Mouse (Mus musculus) adrenal gland, postnatal 4 days (tissue): Measurements from ENCODE around the gene Dynlt1c. TPM values are rescaled to one million over a fixed set of nuclear protein-coding genes. Genes with fewer than 3 reads are reported as not detected.
"Not testable (repeated sequence)": the region's sequence is repeated elsewhere in the genome, so short reads cannot be mapped to it uniquely, and the experiment has no call there.

ENCODE experiments used
- DNase-seq, 2 experiments: peaks; one replicate each; pipeline ENCODE4 v3.0.0; 2021 to 2022; ENCODE audit warnings: low spot score in 2 of 2, mixed read lengths in 2 of 2
- total RNA-seq, 2 experiments: library from RNA; stranded (reverse); gene quantifications; 2 replicates each; pipeline ENCODE4 v1.2.3; 2021

Gene Dynlt1c
- total RNA-seq, 2 experiments from 2014 or later, result 29.7 to 30.9 TPM

GRCm38 (mm10) chr17:6617689-6618400 is 16.4 kb downstream of the Dynlt1c start:
- DNase-seq, result not testable (repeated sequence)

DNA sequence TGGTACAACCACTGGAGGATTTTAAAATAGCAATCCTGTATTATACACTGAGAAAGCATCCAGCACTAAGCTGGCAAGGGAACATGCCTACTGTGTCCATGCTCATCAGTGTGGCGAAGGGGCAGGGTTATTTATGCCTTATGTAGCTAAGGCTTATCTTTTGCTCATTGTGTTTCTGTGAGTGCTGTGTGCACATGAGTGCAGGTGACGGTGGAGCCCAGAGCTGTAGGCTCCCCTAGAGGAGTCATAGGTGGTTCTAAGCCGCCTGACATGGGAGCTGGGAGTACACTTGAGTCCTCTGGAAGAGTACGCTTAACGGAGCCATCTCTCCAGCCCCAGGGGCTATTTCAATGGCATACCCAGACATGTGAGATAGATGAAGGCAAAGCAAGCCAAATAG is 17.8 kb downstream of the Dynlt1c start:
- DNase-seq, result not testable (repeated sequence)

DNA sequence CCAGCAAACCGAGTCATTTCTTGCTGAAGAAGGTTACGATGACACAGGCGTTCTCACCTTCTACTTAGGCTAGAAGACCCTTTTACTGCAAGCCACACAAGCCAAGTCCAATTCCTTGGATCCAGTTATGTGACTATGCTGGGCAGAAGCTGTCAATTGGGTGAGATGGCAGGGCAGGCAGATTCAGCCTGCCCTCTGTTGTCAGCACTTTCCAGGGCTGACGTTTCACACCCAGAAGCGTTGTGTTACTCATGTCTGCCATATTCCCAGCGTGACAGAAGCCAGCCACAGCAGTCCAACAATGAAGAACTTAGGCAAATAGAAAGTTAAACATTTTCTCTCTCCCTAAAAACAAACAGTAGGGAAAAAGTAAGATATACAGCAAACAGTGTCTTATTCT is 18.6 kb downstream of the Dynlt1c start:
- not testable (repeated sequence) for DNase-seq

DNA sequence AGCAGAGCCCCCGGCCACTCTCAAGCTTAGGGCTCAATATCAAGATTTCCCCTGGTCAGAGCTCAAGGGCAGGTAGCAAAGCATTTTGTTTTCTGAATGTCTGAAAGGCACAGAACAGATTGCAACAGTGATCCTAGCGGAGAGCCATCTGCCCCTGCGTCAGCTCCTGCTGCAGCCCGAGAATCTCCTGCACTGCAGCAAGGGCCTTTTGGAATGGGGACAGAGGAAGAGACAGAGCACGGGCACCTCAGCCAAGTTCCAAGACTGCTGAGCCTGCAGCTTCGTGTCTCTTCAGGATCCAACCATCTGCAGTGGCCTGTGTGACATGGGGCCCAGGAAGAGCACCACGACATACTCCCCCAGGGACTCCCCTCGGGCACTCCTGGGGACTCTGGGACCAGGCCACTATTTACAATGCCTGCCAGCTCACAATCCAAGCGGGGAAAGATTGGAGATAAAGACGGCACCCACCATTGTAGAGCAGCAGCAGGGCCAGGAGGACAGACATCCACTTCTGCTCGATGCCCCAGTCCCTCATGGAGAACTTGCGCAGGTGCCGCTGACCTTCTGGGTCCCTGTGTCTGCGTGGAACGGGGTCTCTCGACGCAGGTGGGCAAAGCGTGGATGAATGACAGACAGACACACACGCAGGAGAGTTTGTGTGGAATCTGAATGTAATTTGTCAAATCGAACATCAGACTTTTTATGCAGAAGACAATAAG is 19.4 kb downstream of the Dynlt1c start:
- DNase-seq, result not testable (repeated sequence)

- DNase-seq, result not testable (repeated sequence)
These were observed 20.5 kb downstream of the Dynlt1c start for GRCm38 (mm10) chr17:6621976-6622375.

GRCm38 (mm10) chr17:6624926-6625558 is 23.6 kb downstream of the Dynlt1c start:
- not testable (repeated sequence) for DNase-seq

GRCm38 (mm10) chr17:6630398-6630797 is 28.9 kb downstream of the Dynlt1c start:
- DNase-seq, result not testable (repeated sequence)

GRCm38 (mm10) chr17:6632850-6633249 is 31.4 kb downstream of the Dynlt1c start:
- DNase-seq, result not testable (repeated sequence)

GRCm38 (mm10) chr17:6635781-6636180 is 34.3 kb downstream of the Dynlt1c start:
- DNase-seq, result not testable (repeated sequence)

- DNase-seq, result no peak
These were observed 35.4 kb downstream of the Dynlt1c start for GRCm38 (mm10) chr17:6636861-6637260.

DNA sequence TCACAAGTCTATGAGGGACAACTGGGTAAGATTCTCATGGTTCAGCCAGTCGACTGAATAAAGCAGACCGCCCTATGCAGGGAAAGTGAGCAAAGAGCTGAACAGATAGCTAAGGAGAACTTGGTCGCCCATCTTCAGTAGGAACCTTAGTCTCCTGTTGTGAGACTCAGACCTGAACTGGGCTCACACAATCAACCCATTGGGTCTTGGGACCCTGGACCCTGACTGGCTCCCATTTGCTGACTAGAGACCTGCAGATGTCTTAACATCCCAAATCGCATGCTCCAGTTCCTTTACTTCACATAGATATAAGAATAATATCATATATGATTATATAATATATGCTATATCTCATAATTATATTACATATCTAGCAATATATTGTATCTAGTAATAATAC is 36.0 kb downstream of the Dynlt1c start:
- not testable (repeated sequence) for DNase-seq

GRCm38 (mm10) chr17:6638444-6638843 is 37.0 kb downstream of the Dynlt1c start:
- DNase-seq, result not testable (repeated sequence)

DNA sequence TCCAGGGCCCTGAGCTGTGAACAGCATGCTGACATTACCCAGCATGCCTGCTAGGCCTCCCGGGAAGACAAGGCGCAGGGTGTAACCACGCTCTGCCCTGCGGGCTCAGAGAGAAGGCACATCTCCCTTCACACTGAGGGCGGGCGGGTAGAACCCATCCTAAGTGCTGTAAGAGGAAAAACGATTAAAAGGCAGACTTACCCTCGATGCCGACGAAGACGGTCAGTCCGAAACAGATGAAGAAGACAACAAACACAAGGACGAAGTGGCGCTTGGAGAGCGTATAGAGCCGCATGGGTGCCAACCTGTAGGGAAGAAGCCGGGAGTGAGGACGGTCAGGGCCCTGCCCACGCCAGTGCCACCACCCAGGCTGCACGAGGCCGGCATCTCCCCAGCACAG is 38.0 kb downstream of the Dynlt1c start:
- DNase-seq, result not testable (repeated sequence)

DNA sequence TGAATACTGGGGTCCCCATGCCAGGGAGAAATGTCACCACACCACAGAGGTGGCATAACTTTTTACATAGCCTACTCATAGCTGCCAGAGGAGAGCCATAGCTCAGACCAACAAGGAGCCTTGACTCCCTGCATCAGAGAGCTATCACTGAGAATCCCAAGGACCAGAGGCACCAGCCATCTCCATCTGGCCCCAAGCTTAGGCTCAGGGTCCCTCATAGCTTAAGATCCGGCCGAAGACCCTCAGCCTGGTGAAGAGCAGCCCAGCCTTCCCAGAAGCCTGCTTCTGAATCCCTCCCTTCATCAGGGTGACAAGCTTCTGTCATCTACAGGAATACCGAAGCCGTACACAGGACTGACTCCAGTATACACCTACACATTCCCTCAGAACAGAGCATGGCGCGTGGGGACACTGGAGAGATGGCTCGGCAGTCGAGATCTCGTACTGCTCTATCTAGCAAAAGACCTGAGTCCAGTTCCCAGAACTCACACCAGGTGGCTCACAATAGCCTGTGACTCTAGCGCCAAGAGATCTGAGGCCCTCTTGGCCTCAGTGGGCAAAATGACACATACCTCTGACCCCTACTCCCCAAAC is 38.7 kb downstream of the Dynlt1c start:
- DNase-seq, result not testable (repeated sequence)

DNA sequence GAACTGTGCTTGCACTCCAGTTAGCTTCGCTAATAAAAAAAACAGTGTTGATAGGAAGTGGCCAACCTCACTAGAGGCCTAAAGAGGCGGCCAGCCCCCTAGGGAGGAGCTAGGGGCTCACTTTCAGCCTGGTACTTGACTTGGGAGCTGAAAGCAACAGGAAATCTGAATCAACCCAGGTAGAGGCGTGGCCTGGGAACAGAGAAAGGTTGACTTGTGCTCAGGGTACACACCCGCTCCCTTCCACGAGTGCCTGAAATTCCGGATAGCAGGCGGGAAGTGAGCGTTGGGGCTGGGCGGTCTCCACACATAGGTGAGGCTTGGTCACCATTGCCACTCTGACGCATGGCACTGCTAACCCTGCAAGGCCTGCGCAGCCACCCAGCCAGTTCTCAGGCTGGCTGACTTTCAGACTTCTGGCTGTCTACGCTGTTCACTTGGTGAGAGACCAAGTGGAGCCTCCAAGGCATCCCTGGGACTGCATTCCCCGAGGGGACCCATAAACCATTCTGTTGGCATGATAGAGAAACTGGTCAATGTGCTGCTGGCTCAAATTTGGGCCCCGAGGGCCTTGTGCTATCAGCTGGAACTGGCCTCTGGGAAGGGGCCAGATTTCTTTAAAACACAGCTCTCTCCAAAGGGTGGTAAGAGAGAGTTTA is 39.4 kb downstream of the Dynlt1c start:
- DNase-seq, result not testable (repeated sequence)

DNA sequence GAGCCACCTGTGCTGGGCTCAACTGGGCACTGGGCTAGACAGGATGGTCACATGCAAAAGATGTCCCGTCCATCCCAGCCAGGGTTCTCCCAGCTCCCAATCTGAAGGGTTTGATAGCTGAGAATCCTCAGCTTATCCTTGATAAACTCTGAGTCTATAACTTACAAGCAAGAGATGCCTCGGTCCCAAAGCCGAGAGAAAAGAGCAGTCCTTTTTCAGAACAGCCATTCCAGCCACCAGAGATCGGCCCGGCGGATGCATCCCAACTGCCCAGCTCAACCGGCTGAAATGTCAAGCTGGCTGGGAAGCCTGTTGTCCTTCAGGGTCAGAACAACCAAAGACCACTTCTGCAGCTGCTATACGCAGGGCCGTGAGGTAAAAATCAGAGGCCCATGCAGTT is 42.7 kb downstream of the Dynlt1c start:
- DNase-seq, result not testable (repeated sequence)

DNA sequence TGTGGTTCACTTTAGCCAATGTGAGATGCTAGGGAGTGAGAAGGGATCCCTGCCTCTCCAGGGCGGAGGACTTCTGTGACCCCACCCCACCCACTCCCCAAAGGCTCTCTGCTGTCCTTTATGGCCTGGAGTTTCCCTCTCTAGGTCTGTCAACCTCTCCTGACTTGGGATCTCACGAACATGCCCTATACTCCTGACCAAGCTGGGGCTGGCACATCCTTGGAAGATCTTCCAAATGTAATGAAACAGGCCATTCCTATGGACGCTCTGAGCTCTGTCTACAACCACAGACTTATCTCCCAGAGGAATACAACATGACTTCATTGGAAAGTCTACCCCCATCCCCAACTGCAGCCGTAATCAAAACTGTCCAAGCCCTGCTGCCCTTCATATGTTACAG is 43.2 kb downstream of the Dynlt1c start:
- not testable (repeated sequence) for DNase-seq

- not testable (repeated sequence) for DNase-seq
These were observed 44.2 kb downstream of the Dynlt1c start for GRCm38 (mm10) chr17:6645668-6646067.

- not testable (repeated sequence) for DNase-seq
These were observed 45.4 kb downstream of the Dynlt1c start for GRCm38 (mm10) chr17:6646841-6647240.

DNA sequence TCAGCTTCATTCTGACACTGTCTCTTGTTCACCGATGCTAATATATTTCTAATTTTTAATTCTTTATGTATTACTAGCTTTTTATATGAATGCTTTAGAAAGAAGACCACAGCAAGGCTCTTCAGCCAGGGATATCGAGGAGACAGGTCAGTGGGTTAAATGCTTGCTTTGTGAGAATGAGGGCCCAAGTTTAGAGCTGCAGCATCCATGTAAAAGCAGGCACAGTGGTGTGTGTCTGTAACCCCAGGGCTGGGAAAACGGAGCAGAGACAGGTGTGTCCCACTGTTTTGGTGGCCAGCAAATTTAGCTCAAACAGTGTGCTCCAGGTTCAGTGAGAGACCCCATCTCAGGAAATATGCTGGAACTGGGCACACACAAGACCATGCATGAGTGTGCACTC is 46.0 kb downstream of the Dynlt1c start:
- not testable (repeated sequence) for DNase-seq
